Mouse (Mus musculus): ENCODE data around the gene Ddx20. TPM values are rescaled to one million over a fixed set of nuclear protein-coding genes. Genes with fewer than 3 reads are reported as not detected.

The Ddx20 gene
- polyA plus RNA-seq, 1 experiment, result 12.6 TPM

GRCm38 (mm10) chr3:105714091-105714819 lies 26.9 kb upstream of the Ddx20 start:
- TF ChIP-seq CTCF (IDR thresholded peaks at IDR 0.05; ENCODE audit: borderline replicate concordance, insufficient read depth, low read depth, low read length) (no peak), POLR2A (IDR thresholded peaks at IDR 0.05; ENCODE audit: borderline replicate concordance, insufficient read depth, low read length) (no peak)
- Histone ChIP-seq H3K27ac (ENCODE audit: insufficient read depth, low read length) (peak overlapping the region; percentile 73; the same call in 1 of the 2 replicates), H3K27me3 (ENCODE audit: control insufficient read depth, insufficient read depth, low read length) (no peaks in the 10 kb centered on the region), H3K4me3 (replicated peaks; ENCODE audit: insufficient read depth, low read depth, low read length) (no peak overlapping the region), H3K4me1 (ENCODE audit: control insufficient read depth, insufficient read depth, low read length) (peaks cover 67% of the 10 kb centered on the region)
- 15% methylated on average over 8 of the region's 8 CpGs for WGBS
- peak; percentile 44 to 58 for DNase-seq

GRCm38 (mm10) chr3:105712827-105713226 lies 25.5 kb upstream of the Ddx20 start:
- Histone ChIP-seq H3K27me3 (ENCODE audit: control insufficient read depth, insufficient read depth, low read length) (no peaks in the 10 kb centered on the region), H3K4me3 (replicated peaks; ENCODE audit: insufficient read depth, low read depth, low read length) (no peak overlapping the region), H3K27ac (ENCODE audit: insufficient read depth, low read length) (no peak overlapping the region), H3K4me1 (ENCODE audit: control insufficient read depth, insufficient read depth, low read length) (peaks cover 60% of the 10 kb centered on the region)
- no peak for DNase-seq
- TF ChIP-seq POLR2A (IDR thresholded peaks at IDR 0.05; ENCODE audit: borderline replicate concordance, insufficient read depth, low read length), result no peak
- TF ChIP-seq CTCF (IDR thresholded peaks at IDR 0.05; ENCODE audit: borderline replicate concordance, insufficient read depth, low read depth, low read length), result no peak

GRCm38 (mm10) chr3:105711741-105712140 lies 24.4 kb upstream of the Ddx20 start:
- H3K27ac ChIP-seq (ENCODE audit: insufficient read depth, low read length), result peak overlapping the region; percentile 7; the same call in 1 of the 2 replicates
- WGBS, result 31% methylated on average over 7 of the region's 7 CpGs
- H3K4me1 ChIP-seq (ENCODE audit: control insufficient read depth, insufficient read depth, low read length), result peaks cover 53% of the 10 kb centered on the region
- no peaks in the 10 kb centered on the region for H3K27me3 ChIP-seq (ENCODE audit: control insufficient read depth, insufficient read depth, low read length)
- no peak overlapping the region for H3K4me3 ChIP-seq (replicated peaks; ENCODE audit: insufficient read depth, low read depth, low read length)
- DNase-seq, result peak; percentile 46 to 63
- TF ChIP-seq CTCF (IDR thresholded peaks at IDR 0.05; ENCODE audit: borderline replicate concordance, insufficient read depth, low read depth, low read length) (no peak), POLR2A (IDR thresholded peaks at IDR 0.05; ENCODE audit: borderline replicate concordance, insufficient read depth, low read length) (no peak)

GRCm38 (mm10) chr3:105710246-105710645 lies 22.9 kb upstream of the Ddx20 start:
- DNase-seq, result peak; percentile 61 to 62
- peaks cover 44% of the 10 kb centered on the region for H3K4me1 ChIP-seq (ENCODE audit: control insufficient read depth, insufficient read depth, low read length)
- no peak overlapping the region for H3K4me3 ChIP-seq (replicated peaks; ENCODE audit: insufficient read depth, low read depth, low read length)
- WGBS, result 13% methylated on average over 6 of the region's 6 CpGs
- H3K27me3 ChIP-seq (ENCODE audit: control insufficient read depth, insufficient read depth, low read length), result no peaks in the 10 kb centered on the region
- TF ChIP-seq CTCF (IDR thresholded peaks at IDR 0.05; ENCODE audit: borderline replicate concordance, insufficient read depth, low read depth, low read length), result no peak
- TF ChIP-seq POLR2A (IDR thresholded peaks at IDR 0.05; ENCODE audit: borderline replicate concordance, insufficient read depth, low read length), result no peak
- peak overlapping the region; percentile 24; the same call in 1 of the 2 replicates for H3K27ac ChIP-seq (ENCODE audit: insufficient read depth, low read length)

GRCm38 (mm10) chr3:105707590-105707989 lies 20.2 kb upstream of the Ddx20 start:
- no peak for DNase-seq
- H3K27me3 ChIP-seq (ENCODE audit: control insufficient read depth, insufficient read depth, low read length), result no peaks in the 10 kb centered on the region
- WGBS, result 48% methylated on average over 7 of the region's 7 CpGs
- H3K27ac ChIP-seq (ENCODE audit: insufficient read depth, low read length), result no peak overlapping the region
- no peak for TF ChIP-seq POLR2A (IDR thresholded peaks at IDR 0.05; ENCODE audit: borderline replicate concordance, insufficient read depth, low read length)
- TF ChIP-seq CTCF (IDR thresholded peaks at IDR 0.05; ENCODE audit: borderline replicate concordance, insufficient read depth, low read depth, low read length), result no peak
- peaks cover 32% of the 10 kb centered on the region for H3K4me1 ChIP-seq (ENCODE audit: control insufficient read depth, insufficient read depth, low read length)
- no peak overlapping the region for H3K4me3 ChIP-seq (replicated peaks; ENCODE audit: insufficient read depth, low read depth, low read length)

- Histone ChIP-seq H3K27ac (ENCODE audit: insufficient read depth, low read length) (peak overlapping the region; percentile 93; the same call in 1 of the 2 replicates), H3K4me1 (ENCODE audit: control insufficient read depth, insufficient read depth, low read length) (peaks cover 27% of the 10 kb centered on the region), H3K27me3 (ENCODE audit: control insufficient read depth, insufficient read depth, low read length) (no peaks in the 10 kb centered on the region), H3K4me3 (replicated peaks; ENCODE audit: insufficient read depth, low read depth, low read length) (peak overlapping the region; percentile 86)
- TF ChIP-seq POLR2A (IDR thresholded peaks at IDR 0.05; ENCODE audit: borderline replicate concordance, insufficient read depth, low read length), result no peak
- no peak for TF ChIP-seq CTCF (IDR thresholded peaks at IDR 0.05; ENCODE audit: borderline replicate concordance, insufficient read depth, low read depth, low read length)
- WGBS, result 19% methylated on average over 4 of the region's 4 CpGs
- peak in 1 of 2 experiments; percentile 58 for DNase-seq
Measured at GRCm38 (mm10) chr3:105706366-105707020, 19.1 kb upstream of the Ddx20 start.

GRCm38 (mm10) chr3:105705561-105705960 lies 18.2 kb upstream of the Ddx20 start:
- DNase-seq, result no peak
- H3K27ac ChIP-seq (ENCODE audit: insufficient read depth, low read length), result peak overlapping the region; percentile 93
- H3K4me1 ChIP-seq (ENCODE audit: control insufficient read depth, insufficient read depth, low read length), result peaks cover 20% of the 10 kb centered on the region
- H3K4me3 ChIP-seq (replicated peaks; ENCODE audit: insufficient read depth, low read depth, low read length), result peak overlapping the region; percentile 86
- no peak; the same call in 1 of the 2 replicates for TF ChIP-seq POLR2A (IDR thresholded peaks at IDR 0.05; ENCODE audit: borderline replicate concordance, insufficient read depth, low read length)
- no peak for TF ChIP-seq CTCF (IDR thresholded peaks at IDR 0.05; ENCODE audit: borderline replicate concordance, insufficient read depth, low read depth, low read length)
- H3K27me3 ChIP-seq (ENCODE audit: control insufficient read depth, insufficient read depth, low read length), result no peaks in the 10 kb centered on the region
- WGBS, result 4% methylated on average over 3 of the region's 3 CpGs

Data from cerebellum, adult 2 months (tissue).